Mouse (Mus musculus) brain, adult 10 weeks (tissue): ENCODE measurements around the gene Ganc. TPM values are rescaled to one million over a fixed set of nuclear protein-coding genes. Genes with fewer than 3 reads are reported as not detected.

Experiments
- polyA plus RNA-seq: library from polyadenylated mRNA; stranded (reverse); fragments of 350-450 nt; fragmentation: Illumina TruSeq; extraction: RNeasy Lipid Tissue Mini Kit (QIAGEN cat#74804); gene quantifications from one replicate; pipeline ENCODE4 v1.2.3, GENCODE M21; 2015; ENCODE audit warnings: low read depth, low replicate concordance

Ganc gene
- 7.4 TPM for polyA plus RNA-seq

GRCm38 (mm10) chr2:120403653-120403985 is at the start of gene Ganc:
Gene Ganc (plus strand): TSS chr2:120403896.

GRCm38 (mm10) chr2:120403986-120404822 is 508 bp downstream of the Ganc start, which contains the start of gene Tmem87a:
Gene Tmem87a (minus strand): TSS chr2:120404113.

GRCm38 (mm10) chr2:120455719-120456118 is 52.0 kb downstream of the Ganc start, which contains the start of gene Capn3:
Gene Capn3 (plus strand): TSS chr2:120456019.

Other genes with a start within 250 kb of the Ganc start
- gene Ehd4, start 249.3 kb upstream of the Ganc start, polyA plus RNA-seq: 10.2 TPM
- 4.3 TPM for gene Pla2g4e, start 158.6 kb upstream of the Ganc start, polyA plus RNA-seq
- not detected for gene Pla2g4d, start 114.7 kb upstream of the Ganc start, polyA plus RNA-seq
- not detected for gene Pla2g4f, start 89.7 kb upstream of the Ganc start, polyA plus RNA-seq
- 44.6 TPM for gene Vps39, start 50.8 kb upstream of the Ganc start, polyA plus RNA-seq
- gene Tmem87a, start 217 bp downstream of the Ganc start, polyA plus RNA-seq: 29.8 TPM
- 4.4 TPM for gene Capn3, start 52.1 kb downstream of the Ganc start, polyA plus RNA-seq
- gene Zfp106, start 159.9 kb downstream of the Ganc start, polyA plus RNA-seq: 80.2 TPM
- 20.2 TPM for gene Snap23, start 163.8 kb downstream of the Ganc start, polyA plus RNA-seq
- 25.5 TPM for gene Haus2, start 205.5 kb downstream of the Ganc start, polyA plus RNA-seq
- 55.1 TPM for gene Lrrc57, start 205.6 kb downstream of the Ganc start, polyA plus RNA-seq
- 7.6 TPM for gene Stard9, start 225.2 kb downstream of the Ganc start, polyA plus RNA-seq